Mouse (Mus musculus) erythroblast, embryonic 14.5 days (primary cell): ENCODE measurements around the gene Plau. TPM values are rescaled to one million over a fixed set of nuclear protein-coding genes. Genes with fewer than 3 reads are reported as not detected.

ENCODE experiments used
- H3K27me3 ChIP-seq: 2 replicates; pipeline ENCODE4 v1.6.1; 2012; ENCODE audit warnings: inconsistent platforms; ENCODE audit not compliant: control insufficient read depth
- H3K36me3 ChIP-seq: 2 replicates; pipeline ENCODE4 v1.6.1; 2012; ENCODE audit warnings: mild to moderate bottlenecking, inconsistent platforms; ENCODE audit not compliant: control insufficient read depth
- H3K4me1 ChIP-seq: 2 replicates; pipeline ENCODE4 v1.6.1; 2012; ENCODE audit warnings: inconsistent platforms; ENCODE audit not compliant: control insufficient read depth
- H3K4me3 ChIP-seq: replicated peaks from 2 replicates; pipeline ENCODE3; 2012; ENCODE audit warnings: moderate library complexity, mild to moderate bottlenecking, inconsistent platforms
- H3K9me3 ChIP-seq: 2 replicates; pipeline ENCODE4 v1.6.1; 2012; ENCODE audit warnings: low read length, inconsistent platforms, mixed read lengths; ENCODE audit not compliant: control insufficient read depth
- GATA1 ChIP-seq: IDR thresholded peaks from 2 replicates; pipeline ENCODE4 v1.6.1; 2012; ENCODE audit warnings: low read length, inconsistent platforms, mixed read lengths
- TAL1 ChIP-seq: IDR thresholded peaks from 3 replicates; pipeline ENCODE4 v1.6.1; 2012; ENCODE audit warnings: low read length, inconsistent platforms, mixed read lengths
- polyA plus RNA-seq: library from polyadenylated mRNA; stranded (reverse); fragments of >175 nt; gene quantifications from 2 replicates; pipeline ENCODE4 v1.2.3, GENCODE M21; 2012

The Plau gene
- polyA plus RNA-seq, 1 experiment, result not detected

DNA sequence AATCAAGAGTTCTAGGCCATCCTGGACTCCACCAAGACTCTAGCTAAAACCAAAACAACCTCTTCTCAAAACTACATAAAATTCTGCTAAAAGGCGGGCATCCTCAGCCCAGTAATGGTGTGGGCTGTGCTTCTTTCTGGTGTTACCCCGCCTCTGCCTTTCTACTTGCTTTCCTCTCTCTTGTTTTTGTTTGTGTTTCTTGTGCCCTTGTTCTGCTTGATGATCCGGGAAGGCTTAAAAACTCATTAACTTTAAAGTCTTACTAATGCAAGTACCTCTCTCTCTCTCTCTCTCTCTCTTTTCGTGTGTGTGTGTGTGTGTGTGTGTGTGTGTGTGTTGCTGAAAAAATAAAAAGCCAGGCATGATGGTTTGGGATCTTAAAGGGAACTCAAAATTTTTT is 13.3 kb downstream of the Plau start:
- Histone ChIP-seq H3K9me3 (no peaks in the 10 kb centered on the region), H3K4me3 (no peak overlapping the region), H3K27me3 (peaks cover 20% of the 10 kb centered on the region), H3K36me3 (no peaks in the 10 kb centered on the region), H3K4me1 (no peaks in the 10 kb centered on the region)
- TF ChIP-seq GATA1 (no peak), TAL1 (no peak)

DNA sequence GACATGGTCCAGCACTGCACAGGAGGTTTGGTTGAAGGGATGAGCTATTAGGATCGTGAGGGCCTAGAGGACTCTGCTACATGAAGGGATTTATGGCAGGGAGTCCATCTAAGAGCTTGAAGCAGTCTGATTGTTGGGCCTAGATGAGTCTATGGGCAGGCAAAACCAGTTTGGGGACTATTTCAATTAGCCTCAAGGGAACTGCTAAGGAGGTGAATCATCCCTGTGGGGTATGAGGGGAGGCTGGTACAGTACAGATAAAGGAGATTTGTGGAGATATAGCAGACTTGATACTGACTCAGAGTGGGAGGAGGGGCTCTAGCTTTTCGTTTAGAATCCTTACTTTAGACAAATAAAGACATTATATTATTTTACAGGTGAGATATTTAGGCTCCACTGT is 14.0 kb downstream of the Plau start:
- Histone ChIP-seq H3K27me3 (peaks cover 20% of the 10 kb centered on the region), H3K4me1 (no peaks in the 10 kb centered on the region), H3K36me3 (no peaks in the 10 kb centered on the region), H3K4me3 (no peak overlapping the region), H3K9me3 (no peaks in the 10 kb centered on the region)
- no peak for TF ChIP-seq GATA1
- no peak for TF ChIP-seq TAL1

DNA sequence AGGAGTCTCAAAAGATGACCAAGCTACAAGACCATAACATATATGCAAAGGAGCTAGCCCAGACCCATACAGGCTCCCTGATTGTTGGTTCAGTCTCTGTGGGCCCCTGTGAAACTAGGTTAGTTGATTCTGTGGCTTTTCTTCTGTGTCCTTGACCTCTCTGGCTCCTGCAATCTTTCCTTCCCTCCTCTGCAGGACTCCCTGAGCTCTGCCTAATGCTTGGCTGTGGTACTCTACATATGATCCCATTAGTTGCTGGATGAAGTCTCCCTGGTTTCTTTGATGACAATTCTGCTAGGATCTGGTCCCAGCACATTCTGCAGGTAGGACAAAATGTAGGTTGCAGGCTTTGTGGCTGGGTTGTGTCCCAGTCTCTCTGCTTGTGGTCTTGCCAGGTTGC is 15.3 kb downstream of the Plau start:
- TF ChIP-seq GATA1, result no peak
- TF ChIP-seq TAL1, result no peak
- no peaks in the 10 kb centered on the region for H3K4me1 ChIP-seq

GRCm38 (mm10) chr14:20861152-20861551 is 24.7 kb downstream of the Plau start:
- Histone ChIP-seq H3K4me1 (no peaks in the 10 kb centered on the region), H3K4me3 (no peak overlapping the region), H3K27me3 (no peaks in the 10 kb centered on the region; the same call in 1 of the 2 replicates), H3K36me3 (no peaks in the 10 kb centered on the region), H3K9me3 (no peaks in the 10 kb centered on the region)
- no peak for TF ChIP-seq GATA1
- TF ChIP-seq TAL1, result no peak

More for the DNA sequence above, 15.3 kb downstream of the Plau start:
- Histone ChIP-seq H3K27me3 (peaks cover 8% of the 10 kb centered on the region), H3K36me3 (no peaks in the 10 kb centered on the region), H3K9me3 (no peaks in the 10 kb centered on the region), H3K4me3 (no peak overlapping the region)

DNA sequence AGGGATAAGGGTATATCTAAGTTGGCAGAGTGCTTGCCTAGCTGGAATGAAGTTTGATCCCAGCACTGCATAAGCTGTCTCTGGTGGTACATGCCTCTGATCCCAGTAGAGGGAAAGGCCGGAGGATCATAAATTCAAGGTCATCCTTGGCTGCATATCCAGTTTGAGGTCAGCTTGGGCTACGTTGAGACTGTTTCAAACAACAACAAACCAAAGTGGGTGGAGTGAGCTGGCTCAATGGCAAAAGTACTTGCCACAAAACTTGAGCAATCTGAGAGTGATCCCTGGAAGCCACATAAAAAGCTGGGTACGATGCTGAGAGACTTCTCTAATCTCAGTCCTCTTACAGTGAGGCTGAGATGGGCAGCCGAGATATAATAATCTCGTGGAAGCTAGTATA is 25.1 kb downstream of the Plau start:
- no peak for TF ChIP-seq GATA1
- no peak for TF ChIP-seq TAL1
- Histone ChIP-seq H3K27me3 (no peaks in the 10 kb centered on the region; the same call in 1 of the 2 replicates), H3K9me3 (no peaks in the 10 kb centered on the region), H3K4me1 (no peaks in the 10 kb centered on the region), H3K36me3 (no peaks in the 10 kb centered on the region), H3K4me3 (no peak overlapping the region)

GRCm38 (mm10) chr14:20863306-20864065 is 27.0 kb downstream of the Plau start:
- H3K36me3 ChIP-seq, result no peaks in the 10 kb centered on the region
- no peaks in the 10 kb centered on the region; the same call in 1 of the 2 replicates for H3K27me3 ChIP-seq
- H3K4me3 ChIP-seq, result no peak overlapping the region
- no peaks in the 10 kb centered on the region for H3K9me3 ChIP-seq
- no peaks in the 10 kb centered on the region for H3K4me1 ChIP-seq
- TF ChIP-seq GATA1 (no peak), TAL1 (no peak)

- Histone ChIP-seq H3K4me1 (no peaks in the 10 kb centered on the region), H3K4me3 (no peak overlapping the region), H3K27me3 (no peaks in the 10 kb centered on the region; the same call in 1 of the 2 replicates), H3K36me3 (no peaks in the 10 kb centered on the region), H3K9me3 (no peaks in the 10 kb centered on the region)
- TF ChIP-seq GATA1 (no peak), TAL1 (no peak)
Measured at GRCm38 (mm10) chr14:20864192-20864591, 27.7 kb downstream of the Plau start.

DNA sequence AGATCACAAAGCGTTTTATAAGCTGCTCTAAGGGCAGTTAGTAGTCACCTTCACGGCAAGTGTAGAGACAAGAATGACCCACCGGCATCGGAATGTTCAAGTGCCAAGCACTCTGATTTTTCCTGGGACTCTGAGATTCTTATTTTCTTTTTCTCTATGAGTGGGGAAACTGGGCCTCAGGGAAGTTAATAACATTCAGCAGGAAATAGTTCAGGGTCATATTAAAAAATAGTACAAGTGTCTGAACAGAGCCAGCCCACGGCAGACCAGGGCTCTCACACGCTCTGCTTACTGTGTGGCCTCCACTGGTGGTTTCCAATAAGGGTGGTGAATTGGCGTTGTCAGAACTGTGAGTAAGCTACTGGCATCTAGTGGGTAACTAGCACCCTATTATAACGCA is 29.1 kb downstream of the Plau start:
- Histone ChIP-seq H3K27me3 (no peaks in the 10 kb centered on the region; the same call in 1 of the 2 replicates), H3K36me3 (no peaks in the 10 kb centered on the region), H3K4me1 (no peaks in the 10 kb centered on the region), H3K9me3 (no peaks in the 10 kb centered on the region), H3K4me3 (no peak overlapping the region)
- TF ChIP-seq TAL1, result no peak
- TF ChIP-seq GATA1, result no peak

DNA sequence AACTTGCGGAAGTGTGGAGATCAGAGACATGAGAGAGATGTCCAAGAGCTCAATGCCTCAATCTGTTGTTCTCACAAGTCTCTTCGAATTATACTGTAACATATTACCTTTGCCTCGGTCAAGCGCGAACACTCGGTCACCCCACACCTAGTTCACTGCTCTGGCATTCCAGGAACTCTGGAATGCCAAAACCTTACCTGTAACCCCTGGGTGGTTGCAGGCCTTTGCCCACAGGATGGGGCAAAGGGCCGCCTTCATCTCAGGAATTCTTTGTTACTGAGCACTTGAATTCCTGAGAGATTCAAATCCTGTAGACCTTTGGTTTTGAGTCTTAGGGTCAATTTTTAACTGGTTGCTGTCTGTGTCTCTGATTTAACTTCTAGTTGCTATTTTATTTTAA is 29.9 kb downstream of the Plau start:
- H3K4me3 ChIP-seq, result no peak overlapping the region
- H3K4me1 ChIP-seq, result no peaks in the 10 kb centered on the region
- no peaks in the 10 kb centered on the region for H3K36me3 ChIP-seq
- TF ChIP-seq GATA1 (no peak), TAL1 (no peak)
- H3K27me3 ChIP-seq, result no peaks in the 10 kb centered on the region; the same call in 1 of the 2 replicates
- H3K9me3 ChIP-seq, result no peaks in the 10 kb centered on the region

DNA sequence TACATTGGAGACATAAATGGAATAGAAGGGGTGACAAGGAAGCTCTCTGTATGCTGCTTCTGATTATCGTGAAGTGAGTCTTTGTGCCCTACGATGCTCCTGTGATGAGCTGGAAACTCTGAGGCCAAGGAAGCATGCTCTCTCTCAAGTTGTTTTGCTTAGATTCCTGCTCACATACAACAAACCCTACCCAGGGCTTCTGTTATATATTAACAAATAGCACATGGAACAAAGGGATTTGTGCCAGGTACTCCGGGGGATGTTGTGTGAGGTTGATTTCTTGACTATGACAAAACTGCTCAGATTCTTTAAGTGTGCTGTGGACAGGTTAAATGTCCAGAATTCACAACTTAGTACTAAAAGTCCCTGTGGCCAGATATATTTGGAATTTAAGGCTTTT is 33.6 kb downstream of the Plau start:
- no peak for TF ChIP-seq TAL1
- no peak for TF ChIP-seq GATA1
- no peaks in the 10 kb centered on the region for H3K27me3 ChIP-seq

More for the DNA sequence above, 33.6 kb downstream of the Plau start:
- Histone ChIP-seq H3K36me3 (no peaks in the 10 kb centered on the region), H3K4me1 (peaks cover 12% of the 10 kb centered on the region), H3K4me3 (no peak overlapping the region), H3K9me3 (no peaks in the 10 kb centered on the region)
